Mouse (Mus musculus) hindbrain, embryonic 14.5 days (tissue): Measurements from ENCODE around the gene Itpr1. TPM values are rescaled to one million over a fixed set of nuclear protein-coding genes. Genes with fewer than 3 reads are reported as not detected.

ENCODE experiments used
- ATAC-seq: fragments of 200-750 bp; cut with Nextera tagmentation; 2 replicates; pipeline ENCODE4 v1.8.0; 2017; ENCODE audit warnings: moderate number of reproducible peaks, mild to moderate bottlenecking, moderate TSS enrichment, moderate library complexity; ENCODE audit not compliant: low FRiP score
- DNase-seq: peaks from one replicate; pipeline ENCODE4 v3.0.0-alpha.2; 2015; ENCODE audit warnings: low spot score
- H3K27ac ChIP-seq: fragments of 300-500 bp; sonication (generic); 2 replicates; pipeline ENCODE4 v1.5.1; 2014; ENCODE audit warnings: mild to moderate bottlenecking, moderate library complexity
- H3K27me3 ChIP-seq: fragments of 300-500 bp; sonication (generic); 2 replicates; pipeline ENCODE4 v1.6.1; 2014; ENCODE audit warnings: mild to moderate bottlenecking, low read length, mixed read lengths; ENCODE audit not compliant: control insufficient read depth, insufficient read depth
- H3K36me3 ChIP-seq: fragments of 300-500 bp; sonication (generic); replicated peaks from 2 replicates; pipeline ENCODE4 v1.6.1; 2014; ENCODE audit not compliant: control insufficient read depth, insufficient read depth
- H3K4me1 ChIP-seq: fragments of 300-500 bp; sonication (generic); replicated peaks from 2 replicates; pipeline ENCODE4 v1.6.1; 2014; ENCODE audit warnings: antibody characterized with exemption, low read length, mixed read lengths; ENCODE audit not compliant: control insufficient read depth, insufficient read depth
- H3K4me2 ChIP-seq: fragments of 300-500 bp; sonication (generic); replicated peaks from 2 replicates; pipeline ENCODE4 v1.6.1; 2014; ENCODE audit warnings: mild to moderate bottlenecking, moderate library complexity
- H3K4me3 ChIP-seq: fragments of 300-500 bp; sonication (generic); replicated peaks from 2 replicates; pipeline ENCODE4 v1.5.1; 2014; ENCODE audit warnings: mild to moderate bottlenecking, low read length
- H3K9ac ChIP-seq: fragments of 300-500 bp; sonication (generic); 2 replicates; pipeline ENCODE4 v1.6.1; 2014
- H3K9me3 ChIP-seq: fragments of 300-500 bp; sonication (generic); 2 replicates; pipeline ENCODE4 v1.6.1; 2016; ENCODE audit warnings: low read length; ENCODE audit not compliant: control insufficient read depth
- WGBS: fragments of 180-500 bp; shearing (Covaris S2); extraction: QIAGEN DNeasy Blood & Tissue Kit; methylation state at CpG from one replicate; pipeline ENCODE4 v1.1.7; 2014; 5-methylcytosine and 5-hydroxymethylcytosine counted together
- polyA plus RNA-seq: library from polyadenylated mRNA; unstranded; fragments of >200 nt; fragmentation: Nextera tagmentation; extraction: Ambion mirVana; gene quantifications from 2 replicates; pipeline ENCODE4 v1.2.1, GENCODE M21; 2014

Gene Itpr1
- polyA plus RNA-seq, 1 experiment from 2014 or later: 6.5 TPM

- DNase-seq (peak; percentile 31), ATAC-seq (no peak)
- 57% methylated on average over 14 of the region's 14 CpGs for WGBS
- Histone ChIP-seq H3K4me3 (no peak overlapping the region), H3K4me1 (peaks cover 12% of the 10 kb centered on the region), H3K4me2 (no peak overlapping the region), H3K9me3 (no peaks in the 10 kb centered on the region), H3K27me3 (no peaks in the 10 kb centered on the region), H3K9ac (no peak overlapping the region), H3K36me3 (no peaks in the 10 kb centered on the region), H3K27ac (no peak overlapping the region)
Observed at GRCm38 (mm10) chr6:108457516-108458181, 244.8 kb downstream of the Itpr1 start.

GRCm38 (mm10) chr6:108458182-108458571 is 245.3 kb downstream of the Itpr1 start:
- Histone ChIP-seq H3K4me2 (no peak overlapping the region), H3K4me3 (no peak overlapping the region), H3K27me3 (no peaks in the 10 kb centered on the region), H3K4me1 (peaks cover 12% of the 10 kb centered on the region), H3K36me3 (no peaks in the 10 kb centered on the region), H3K27ac (no peak overlapping the region), H3K9ac (no peak overlapping the region), H3K9me3 (no peaks in the 10 kb centered on the region)
- WGBS: 46% methylated on average over 2 of the region's 2 CpGs
- ATAC-seq (no peak), DNase-seq (no peak)

- 89% methylated on average over 11 of the region's 11 CpGs for WGBS
- H3K27me3 ChIP-seq: no peaks in the 10 kb centered on the region
- H3K27ac ChIP-seq: no peak overlapping the region
- H3K4me2 ChIP-seq: no peak overlapping the region
- peaks cover 12% of the 10 kb centered on the region for H3K4me1 ChIP-seq
- ATAC-seq: no peak
- H3K4me3 ChIP-seq: no peak overlapping the region
- no peak for DNase-seq
- H3K36me3 ChIP-seq: no peaks in the 10 kb centered on the region
- H3K9ac ChIP-seq: no peak overlapping the region
- H3K9me3 ChIP-seq: no peaks in the 10 kb centered on the region
Observed at GRCm38 (mm10) chr6:108458826-108459225, 245.9 kb downstream of the Itpr1 start.

GRCm38 (mm10) chr6:108464308-108464979 is 251.5 kb downstream of the Itpr1 start:
- H3K36me3 ChIP-seq: no peaks in the 10 kb centered on the region
- 91% methylated on average over 8 of the region's 8 CpGs for WGBS
- no peak overlapping the region for H3K4me2 ChIP-seq
- ATAC-seq (no peak), DNase-seq (no peak)
- no peak overlapping the region for H3K27ac ChIP-seq
- H3K4me3 ChIP-seq: no peak overlapping the region
- no peaks in the 10 kb centered on the region for H3K9me3 ChIP-seq
- no peaks in the 10 kb centered on the region for H3K4me1 ChIP-seq
- no peak overlapping the region for H3K9ac ChIP-seq
- no peaks in the 10 kb centered on the region for H3K27me3 ChIP-seq

GRCm38 (mm10) chr6:108465159-108465558 is 252.3 kb downstream of the Itpr1 start:
- ATAC-seq: no peak
- H3K27ac ChIP-seq: no peak overlapping the region
- no peak overlapping the region for H3K4me2 ChIP-seq
- no peaks in the 10 kb centered on the region for H3K27me3 ChIP-seq
- H3K36me3 ChIP-seq: no peaks in the 10 kb centered on the region
- H3K9ac ChIP-seq: no peak overlapping the region
- H3K4me3 ChIP-seq: no peak overlapping the region
- H3K9me3 ChIP-seq: no peaks in the 10 kb centered on the region
- DNase-seq: no peak
- WGBS: 93% methylated on average over 5 of the region's 5 CpGs
- H3K4me1 ChIP-seq: no peaks in the 10 kb centered on the region

- no peaks in the 10 kb centered on the region for H3K36me3 ChIP-seq
- H3K4me1 ChIP-seq: no peaks in the 10 kb centered on the region
- WGBS: 87% methylated on average over 8 of the region's 8 CpGs
- H3K27me3 ChIP-seq: no peaks in the 10 kb centered on the region
- no peak overlapping the region for H3K4me2 ChIP-seq
- H3K9ac ChIP-seq: no peak overlapping the region
- no peaks in the 10 kb centered on the region for H3K9me3 ChIP-seq
- DNase-seq (no peak), ATAC-seq (no peak)
- no peak overlapping the region for H3K27ac ChIP-seq
- no peak overlapping the region for H3K4me3 ChIP-seq
Observed at GRCm38 (mm10) chr6:108466061-108466531, 253.2 kb downstream of the Itpr1 start.

GRCm38 (mm10) chr6:108467597-108467996 is 254.7 kb downstream of the Itpr1 start:
- Histone ChIP-seq H3K27ac (no peak overlapping the region), H3K4me3 (no peak overlapping the region), H3K36me3 (no peaks in the 10 kb centered on the region), H3K27me3 (no peaks in the 10 kb centered on the region), H3K4me1 (no peaks in the 10 kb centered on the region), H3K9me3 (no peaks in the 10 kb centered on the region), H3K9ac (no peak overlapping the region), H3K4me2 (no peak overlapping the region)
- ATAC-seq (no peak), DNase-seq (no peak)
- 73% methylated on average over 6 of the region's 6 CpGs for WGBS

GRCm38 (mm10) chr6:108468226-108468825 is 255.4 kb downstream of the Itpr1 start:
- H3K27me3 ChIP-seq: no peaks in the 10 kb centered on the region
- H3K36me3 ChIP-seq: no peaks in the 10 kb centered on the region
- H3K9me3 ChIP-seq: no peaks in the 10 kb centered on the region
- DNase-seq: no peak
- WGBS: 81% methylated on average over 3 of the region's 3 CpGs
- no peak for ATAC-seq
- H3K9ac ChIP-seq: no peak overlapping the region
- H3K4me1 ChIP-seq: no peaks in the 10 kb centered on the region
- H3K4me2 ChIP-seq: no peak overlapping the region
- H3K27ac ChIP-seq: no peak overlapping the region
- no peak overlapping the region for H3K4me3 ChIP-seq

GRCm38 (mm10) chr6:108471878-108472277 is 259.0 kb downstream of the Itpr1 start:
- WGBS: 90% methylated on average over 3 of the region's 3 CpGs
- no peaks in the 10 kb centered on the region for H3K9me3 ChIP-seq
- ATAC-seq (no peak), DNase-seq (no peak)
- H3K9ac ChIP-seq: no peak overlapping the region
- H3K36me3 ChIP-seq: no peaks in the 10 kb centered on the region
- H3K4me2 ChIP-seq: no peak overlapping the region
- H3K27ac ChIP-seq: no peak overlapping the region
- H3K4me1 ChIP-seq: no peaks in the 10 kb centered on the region
- H3K27me3 ChIP-seq: no peaks in the 10 kb centered on the region
- no peak overlapping the region for H3K4me3 ChIP-seq
